Mouse (Mus musculus): ENCODE results near the gene 1700034J05Rik. TPM values are rescaled to one million over a fixed set of nuclear protein-coding genes. Genes with fewer than 3 reads are reported as not detected.

1700034J05Rik gene
- polyA plus RNA-seq, 1 experiment = not detected

GRCm38 (mm10) chr6:146972740-146973139 lies 18.5 kb upstream of the 1700034J05Rik start:
- H3K27ac ChIP-seq (replicated peaks; ENCODE audit: low read depth, low read length) = no peak overlapping the region
- H3K4me3 ChIP-seq (ENCODE audit: insufficient read depth, low read depth, low read length) = no peak overlapping the region
- peaks cover 2% of the 10 kb centered on the region for H3K4me1 ChIP-seq (ENCODE audit: control insufficient read depth, insufficient read depth, insufficient read length, low read length)

- peaks cover 2% of the 10 kb centered on the region for H3K4me1 ChIP-seq (ENCODE audit: control insufficient read depth, insufficient read depth, insufficient read length, low read length)
- no peak overlapping the region for H3K4me3 ChIP-seq (ENCODE audit: insufficient read depth, low read depth, low read length)
- H3K27ac ChIP-seq (replicated peaks; ENCODE audit: low read depth, low read length) = no peak overlapping the region
Observed at GRCm38 (mm10) chr6:146972009-146972408, 17.8 kb upstream of the 1700034J05Rik start.

GRCm38 (mm10) chr6:146971366-146971765 lies 17.1 kb upstream of the 1700034J05Rik start:
- H3K27ac ChIP-seq (replicated peaks; ENCODE audit: low read depth, low read length) = no peak overlapping the region
- no peak overlapping the region for H3K4me3 ChIP-seq (ENCODE audit: insufficient read depth, low read depth, low read length)
- peaks cover 2% of the 10 kb centered on the region for H3K4me1 ChIP-seq (ENCODE audit: control insufficient read depth, insufficient read depth, insufficient read length, low read length)

- Histone ChIP-seq H3K27ac (replicated peaks; ENCODE audit: low read depth, low read length) (no peak overlapping the region), H3K4me3 (ENCODE audit: insufficient read depth, low read depth, low read length) (no peak overlapping the region), H3K4me1 (ENCODE audit: control insufficient read depth, insufficient read depth, insufficient read length, low read length) (peaks cover 2% of the 10 kb centered on the region)
Observed at GRCm38 (mm10) chr6:146970811-146971210, 16.6 kb upstream of the 1700034J05Rik start.

- no peak overlapping the region for H3K27ac ChIP-seq (replicated peaks; ENCODE audit: low read depth, low read length)
- H3K4me1 ChIP-seq (ENCODE audit: control insufficient read depth, insufficient read depth, insufficient read length, low read length) = peaks cover 2% of the 10 kb centered on the region
- no peak overlapping the region for H3K4me3 ChIP-seq (ENCODE audit: insufficient read depth, low read depth, low read length)
Observed at GRCm38 (mm10) chr6:146967836-146968235, 13.6 kb upstream of the 1700034J05Rik start.

- Histone ChIP-seq H3K4me1 (ENCODE audit: control insufficient read depth, insufficient read depth, insufficient read length, low read length) (peaks cover 2% of the 10 kb centered on the region; the same call in 1 of the 2 replicates), H3K4me3 (ENCODE audit: insufficient read depth, low read depth, low read length) (no peak overlapping the region), H3K27ac (replicated peaks; ENCODE audit: low read depth, low read length) (no peak overlapping the region)
Observed at GRCm38 (mm10) chr6:146966446-146967019, 12.3 kb upstream of the 1700034J05Rik start.

GRCm38 (mm10) chr6:146965139-146965772 lies 11.0 kb upstream of the 1700034J05Rik start:
- H3K4me1 ChIP-seq (ENCODE audit: control insufficient read depth, insufficient read depth, insufficient read length, low read length) = no peaks in the 10 kb centered on the region
- H3K4me3 ChIP-seq (ENCODE audit: insufficient read depth, low read depth, low read length) = no peak overlapping the region
- H3K27ac ChIP-seq (replicated peaks; ENCODE audit: low read depth, low read length) = no peak overlapping the region

GRCm38 (mm10) chr6:146963396-146964150 lies 9.4 kb upstream of the 1700034J05Rik start:
- H3K4me1 ChIP-seq (ENCODE audit: control insufficient read depth, insufficient read depth, insufficient read length, low read length) = no peaks in the 10 kb centered on the region
- no peak overlapping the region for H3K4me3 ChIP-seq (ENCODE audit: insufficient read depth, low read depth, low read length)
- no peak overlapping the region for H3K27ac ChIP-seq (replicated peaks; ENCODE audit: low read depth, low read length)

GRCm38 (mm10) chr6:146961832-146962481 lies 7.7 kb upstream of the 1700034J05Rik start:
- H3K27ac ChIP-seq (replicated peaks; ENCODE audit: low read depth, low read length) = no peak overlapping the region
- no peaks in the 10 kb centered on the region for H3K4me1 ChIP-seq (ENCODE audit: control insufficient read depth, insufficient read depth, insufficient read length, low read length)
- no peak overlapping the region for H3K4me3 ChIP-seq (ENCODE audit: insufficient read depth, low read depth, low read length)

- H3K27ac ChIP-seq (replicated peaks; ENCODE audit: low read depth, low read length) = no peak overlapping the region; the same call in 1 of the 2 replicates
- H3K4me1 ChIP-seq (ENCODE audit: control insufficient read depth, insufficient read depth, insufficient read length, low read length) = no peaks in the 10 kb centered on the region
- H3K4me3 ChIP-seq (ENCODE audit: insufficient read depth, low read depth, low read length) = no peak overlapping the region
Observed at GRCm38 (mm10) chr6:146960956-146961355, 6.7 kb upstream of the 1700034J05Rik start.

GRCm38 (mm10) chr6:146959908-146960680 lies 5.9 kb upstream of the 1700034J05Rik start:
- no peak overlapping the region for H3K27ac ChIP-seq (replicated peaks; ENCODE audit: low read depth, low read length)
- no peak overlapping the region for H3K4me3 ChIP-seq (ENCODE audit: insufficient read depth, low read depth, low read length)
- no peaks in the 10 kb centered on the region for H3K4me1 ChIP-seq (ENCODE audit: control insufficient read depth, insufficient read depth, insufficient read length, low read length)

GRCm38 (mm10) chr6:146958694-146959093 lies 4.5 kb upstream of the 1700034J05Rik start:
- Histone ChIP-seq H3K27ac (replicated peaks; ENCODE audit: low read depth, low read length) (no peak overlapping the region), H3K4me3 (ENCODE audit: insufficient read depth, low read depth, low read length) (no peak overlapping the region), H3K4me1 (ENCODE audit: control insufficient read depth, insufficient read depth, insufficient read length, low read length) (no peaks in the 10 kb centered on the region)

GRCm38 (mm10) chr6:146956961-146957360 lies 2.7 kb upstream of the 1700034J05Rik start:
- no peak overlapping the region for H3K27ac ChIP-seq (replicated peaks; ENCODE audit: low read depth, low read length)
- H3K4me1 ChIP-seq (ENCODE audit: control insufficient read depth, insufficient read depth, insufficient read length, low read length) = no peaks in the 10 kb centered on the region
- H3K4me3 ChIP-seq (ENCODE audit: insufficient read depth, low read depth, low read length) = no peak overlapping the region

- H3K4me3 ChIP-seq (ENCODE audit: insufficient read depth, low read depth, low read length) = no peak overlapping the region
- no peaks in the 10 kb centered on the region for H3K4me1 ChIP-seq (ENCODE audit: control insufficient read depth, insufficient read depth, insufficient read length, low read length)
- no peak overlapping the region for H3K27ac ChIP-seq (replicated peaks; ENCODE audit: low read depth, low read length)
Observed at GRCm38 (mm10) chr6:146955896-146956295, 1.7 kb upstream of the 1700034J05Rik start.

- no peak overlapping the region for H3K4me3 ChIP-seq (ENCODE audit: insufficient read depth, low read depth, low read length)
- no peaks in the 10 kb centered on the region for H3K4me1 ChIP-seq (ENCODE audit: control insufficient read depth, insufficient read depth, insufficient read length, low read length)
- no peak overlapping the region for H3K27ac ChIP-seq (replicated peaks; ENCODE audit: low read depth, low read length)
Observed at GRCm38 (mm10) chr6:146955475-146955874, 1.3 kb upstream of the 1700034J05Rik start.
